ENCODE assay signal across 8 mouse cellular contexts in genomic region chr19:32710288-32710687, GRCm38 (mm10). TPM values are rescaled to one million over a fixed set of nuclear protein-coding genes. Genes with fewer than 3 reads are reported as not detected.
DNase-seq lines count a peak whose midpoint lies in the region; ATAC-seq and TF ChIP-seq lines count a peak whose summit lies in the region.

No protein-coding gene starts in this region.

- no peak overlapping the region for H3K9ac ChIP-seq in kidney, embryonic 16.5 days (replicated peaks; ENCODE audit: low read length)
- no peak overlapping the region for H3K9ac ChIP-seq in kidney, embryonic 14.5 days (ENCODE audit: low read depth, low read length)
- 0 out of 2 replicates have a peak overlapping the region, but pooled peaks have one; percentile 18 for H3K9ac ChIP-seq in MEL (ENCODE audit: control insufficient read depth, low read depth, low read length, poor library complexity, severe bottlenecking)

- H3K4me3 ChIP-seq in kidney, embryonic 16.5 days (ENCODE audit: low read length) = no peak overlapping the region
- H3K4me3 ChIP-seq in kidney, embryonic 14.5 days (ENCODE audit: low read length) = no peak overlapping the region
- no peak overlapping the region for H3K4me3 ChIP-seq in MEL (ENCODE audit: control insufficient read depth in 1 of 2, insufficient read depth in 1 of 2, low read depth in 2 of 2, low read length in 2 of 2)

- no peaks in the 10 kb centered on the region for H3K9me3 ChIP-seq in kidney, embryonic 16.5 days (ENCODE audit: low read length)
- no peaks in the 10 kb centered on the region for H3K9me3 ChIP-seq in kidney, embryonic 14.5 days (ENCODE audit: control insufficient read depth, low read length)
- no peaks in the 10 kb centered on the region for H3K9me3 ChIP-seq in MEL (replicated peaks; ENCODE audit: insufficient read depth, low read length)

- 52% methylated on average over 3 of the region's 3 CpGs for WGBS in kidney, embryonic 16.5 days
- 66% methylated on average over 3 of the region's 3 CpGs for WGBS in kidney, embryonic 14.5 days

- H3K79me2 ChIP-seq in MEL (ENCODE audit: control insufficient read depth, insufficient read depth, low read length, poor library complexity) = peaks cover 33% of the 10 kb centered on the region

- H3K27me3 ChIP-seq in kidney, embryonic 16.5 days (ENCODE audit: insufficient read depth, low read length) = no peaks in the 10 kb centered on the region
- no peaks in the 10 kb centered on the region for H3K27me3 ChIP-seq in kidney, embryonic 14.5 days (ENCODE audit: control insufficient read depth, insufficient read depth, low read length)
- H3K27me3 ChIP-seq in MEL (ENCODE audit: control insufficient read depth in 1 of 2, insufficient read depth in 2 of 2, low read length in 2 of 2) = no peaks in the 10 kb centered on the region

- no peak for ATAC-seq in kidney, embryonic 16.5 days (ENCODE audit: low FRiP score, low TSS enrichment)
- no peak for ATAC-seq in kidney, embryonic 14.5 days (ENCODE audit: low FRiP score, low TSS enrichment)
- ATAC-seq in inflammation-experienced regulatory T-cells, adult 6 months = peak; percentile 18

- TF ChIP-seq EP300 in MEL (IDR thresholded peaks at IDR 0.05; ENCODE audit: low read depth in 1 of 2, low read length in 2 of 2) = no peak

- peak in 2 of 3 experiments; percentile 51 to 60; a peak in 4 of 6 replicates for TF ChIP-seq CTCF in MEL (IDR thresholded peaks at IDR 0.05 in 2 of 3, conservative IDR thresholded peaks at IDR 0.05 in 1 of 3; ENCODE audit: control insufficient read depth in 1 of 3, insufficient read depth in 1 of 3, low read depth in 2 of 3, low read length in 3 of 3, poor library complexity in 1 of 3, severe bottlenecking in 1 of 3)

- peaks cover 10% of the 10 kb centered on the region; the same call in 1 of the 2 replicates for H3K36me3 ChIP-seq in kidney, embryonic 16.5 days (ENCODE audit: insufficient read depth, low read length)
- peaks cover 13% of the 10 kb centered on the region; the same call in 1 of the 2 replicates for H3K36me3 ChIP-seq in kidney, embryonic 14.5 days (ENCODE audit: control insufficient read depth, insufficient read depth, low read length)
- peaks cover 11 to 20% of the 10 kb centered on the region in 2 experiments for H3K36me3 ChIP-seq in MEL (ENCODE audit: control insufficient read depth in 1 of 2, insufficient read depth in 2 of 2, low read length in 2 of 2)

- no peak for TF ChIP-seq POLR2A in MEL (IDR thresholded peaks at IDR 0.05; ENCODE audit: control insufficient read depth in 1 of 2, insufficient read depth in 1 of 2, low read depth in 1 of 2, low read length in 2 of 2, poor library complexity in 1 of 2)

- H3K4me1 ChIP-seq in kidney, embryonic 16.5 days (ENCODE audit: insufficient read depth, low read length) = peaks cover 20% of the 10 kb centered on the region
- H3K4me1 ChIP-seq in kidney, embryonic 14.5 days (ENCODE audit: control insufficient read depth, insufficient read depth, low read length) = peaks cover 12% of the 10 kb centered on the region
- peaks cover 0 to 16% of the 10 kb centered on the region in 2 experiments; a peak in 3 of 4 replicates for H3K4me1 ChIP-seq in MEL (ENCODE audit: control insufficient read depth in 1 of 2, insufficient read depth in 2 of 2, low read length in 2 of 2)

- DNase-seq in CD4-positive helper T cell, adult 2 months (ENCODE audit: low read depth, low spot score) = peak; percentile 67
- DNase-seq in MEL (ENCODE audit: low read depth, low spot score) = peak; percentile 73
- no peak for DNase-seq in frontal cortex, postnatal 10 days (ENCODE audit: low spot score in 2 of 2)
- no peak for DNase-seq in left cerebral cortex, adult 11 months (ENCODE audit: low spot score)
- no peak for DNase-seq in urinary bladder, postnatal 4 days (ENCODE audit: low spot score in 2 of 2)

- 0 out of 2 replicates have a peak overlapping the region, but pooled peaks have one; percentile 84 for H3K4me2 ChIP-seq in kidney, embryonic 16.5 days (replicated peaks; ENCODE audit: low read depth, low read length)
- H3K4me2 ChIP-seq in kidney, embryonic 14.5 days (replicated peaks; ENCODE audit: low read depth, low read length) = no peak overlapping the region

- no peak overlapping the region for H3K27ac ChIP-seq in kidney, embryonic 16.5 days (ENCODE audit: low read length)
- H3K27ac ChIP-seq in kidney, embryonic 14.5 days (ENCODE audit: low read depth, low read length) = no peak overlapping the region
- no peak overlapping the region for H3K27ac ChIP-seq in MEL (ENCODE audit: control insufficient read depth, low read depth, low read length)

- peak; percentile 58 for TF ChIP-seq RAD21 in MEL (IDR thresholded peaks at IDR 0.05; ENCODE audit: low read depth, low read length)

TF ChIP-seq in MEL, 35 proteins besides CTCF, POLR2A, EP300 and RAD21:
- TF ChIP-seq MXI1 (IDR thresholded peaks at IDR 0.05; ENCODE audit: low read depth, low read length) (no peak), ZC3H11A (IDR thresholded peaks at IDR 0.05; ENCODE audit: low read depth, low read length) (0 out of 2 replicates have a peak, but pooled peaks have one; percentile 9), SMC3 (IDR thresholded peaks at IDR 0.05; ENCODE audit: low read depth, low read length) (peak; percentile 50)

RNA-seq across cellular contexts. Expression of gene Atad1, which starts 29.3 kb away (rescaled TPM):
- 88.0 and 90.3 TPM in 2 replicates for polyA plus RNA-seq in kidney, embryonic 16.5 days (2015; fragmentation: Nextera tagmentation; extraction: Ambion mirVana)
- 78.2 and 90.8 TPM in 2 replicates for polyA plus RNA-seq in kidney, embryonic 14.5 days (2014; fragmentation: Nextera tagmentation; extraction: Ambion mirVana)
- 45.6 and 48.4 TPM in 2 replicates for total RNA-seq in MEL (2012; rRNA removed)
- 10 to 100 TPM in 1 of 2 experiments, not detected in 1; 35.8 TPM for polyA plus RNA-seq in MEL (2012; ENCODE audit: insufficient read depth in 1 of 2, insufficient read length in 2 of 2, low read depth in 1 of 2, low replicate concordance in 2 of 2, missing spikeins in 1 of 2)
- polyA plus RNA-seq in inflammation-experienced regulatory T-cells, adult 6 months (2017; shearing (Covaris generic)) = 100 to 1,000 TPM in 1 of 3 experiments, 10 to 100 TPM in 2; 92.3 to 115 (median 99.8) TPM

RNA-seq across cellular contexts. Expression of gene Pten, which starts 47.0 kb away (rescaled TPM):
- 6.5 and 7.8 TPM in 2 replicates for polyA plus RNA-seq in kidney, embryonic 16.5 days (2015; fragmentation: Nextera tagmentation; extraction: Ambion mirVana)
- polyA plus RNA-seq in kidney, embryonic 14.5 days (2014; fragmentation: Nextera tagmentation; extraction: Ambion mirVana) = 16.8 and 16.9 TPM in 2 replicates
- total RNA-seq in MEL (2012; rRNA removed) = 35.3 and 35.8 TPM in 2 replicates
- polyA plus RNA-seq in MEL (2012; ENCODE audit: insufficient read depth in 1 of 2, insufficient read length in 2 of 2, low read depth in 1 of 2, low replicate concordance in 2 of 2, missing spikeins in 1 of 2) = 100 to 1,000 TPM in 1 of 2 experiments, 10 to 100 TPM in 1; 22.7 to 104 TPM
- 10 to 100 TPM; 13.6 to 17.2 (median 16.0) TPM for polyA plus RNA-seq in inflammation-experienced regulatory T-cells, adult 6 months (2017; shearing (Covaris generic))

Comparison
In these comparisons a context has a peak if more than half of its experiments do, and no peak if none do; other contexts are left out.
1. DNase-seq: peak in CD4-positive helper T cell, adult 2 months (single experiment) and MEL (single experiment); none in frontal cortex, postnatal 10 days (0 of 2), left cerebral cortex, adult 11 months (single experiment) and urinary bladder, postnatal 4 days (0 of 2).